Mouse (Mus musculus): ENCODE data around the gene Pax8. TPM values are rescaled to one million over a fixed set of nuclear protein-coding genes. Genes with fewer than 3 reads are reported as not detected.

Pax8 gene
- polyA plus RNA-seq, 1 experiment: not detected

DNA sequence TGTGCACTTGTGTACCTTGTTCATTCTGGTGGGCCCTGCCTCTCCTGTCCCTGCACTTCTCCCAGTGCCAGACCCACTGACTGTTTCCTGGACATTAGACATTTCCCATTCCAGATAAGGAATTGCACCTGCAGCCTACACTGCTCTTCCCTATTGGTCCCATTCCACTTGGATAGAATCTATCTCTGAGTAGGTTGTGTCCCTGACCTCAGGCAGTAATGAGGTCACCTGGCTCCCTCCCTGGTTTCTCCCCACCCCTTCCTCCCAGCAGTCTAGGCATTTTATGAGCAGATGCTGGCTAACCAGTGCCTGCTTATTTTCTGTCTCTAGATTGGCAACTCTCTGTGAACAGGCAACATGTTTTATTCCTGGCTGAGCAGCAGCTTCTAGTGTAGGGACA lies 91.0 kb downstream of the Pax8 start:
- Histone ChIP-seq H3K4me1 (ENCODE audit: control insufficient read depth, insufficient read depth, low read length) (no peaks in the 10 kb centered on the region), H3K4me3 (ENCODE audit: insufficient read depth, low read length) (no peak overlapping the region), H3K27ac (ENCODE audit: insufficient read depth, low read length) (no peak overlapping the region)
- no peak for TF ChIP-seq CTCF (IDR thresholded peaks at IDR 0.05; ENCODE audit: extremely low read depth, insufficient read depth, low read length)
- TF ChIP-seq POLR2A (IDR thresholded peaks at IDR 0.05; ENCODE audit: extremely low read depth, insufficient read depth, low read length): no peak

DNA sequence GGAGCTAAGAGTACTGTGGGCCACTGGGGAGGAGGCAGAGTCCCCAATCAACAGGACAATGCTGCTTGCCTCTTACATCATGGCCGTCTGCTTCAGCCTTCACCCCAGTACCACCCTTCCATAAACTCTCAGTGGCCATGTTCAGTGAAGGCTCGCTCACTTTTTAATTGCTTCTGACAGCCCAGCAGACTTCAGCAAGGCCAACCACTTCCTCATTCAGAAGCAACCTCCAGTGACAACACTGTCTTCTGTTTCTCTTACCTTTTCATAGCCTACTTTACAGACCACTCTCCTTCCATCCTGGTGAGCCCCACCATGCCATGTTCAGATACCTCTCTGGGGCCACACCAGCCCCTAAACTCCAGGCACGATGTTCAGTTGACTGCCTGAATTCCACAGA lies 91.8 kb downstream of the Pax8 start:
- H3K27ac ChIP-seq (ENCODE audit: insufficient read depth, low read length): no peak overlapping the region
- TF ChIP-seq POLR2A (IDR thresholded peaks at IDR 0.05; ENCODE audit: extremely low read depth, insufficient read depth, low read length) (no peak), CTCF (IDR thresholded peaks at IDR 0.05; ENCODE audit: extremely low read depth, insufficient read depth, low read length) (no peak)
- H3K4me3 ChIP-seq (ENCODE audit: insufficient read depth, low read length): no peak overlapping the region

DNA sequence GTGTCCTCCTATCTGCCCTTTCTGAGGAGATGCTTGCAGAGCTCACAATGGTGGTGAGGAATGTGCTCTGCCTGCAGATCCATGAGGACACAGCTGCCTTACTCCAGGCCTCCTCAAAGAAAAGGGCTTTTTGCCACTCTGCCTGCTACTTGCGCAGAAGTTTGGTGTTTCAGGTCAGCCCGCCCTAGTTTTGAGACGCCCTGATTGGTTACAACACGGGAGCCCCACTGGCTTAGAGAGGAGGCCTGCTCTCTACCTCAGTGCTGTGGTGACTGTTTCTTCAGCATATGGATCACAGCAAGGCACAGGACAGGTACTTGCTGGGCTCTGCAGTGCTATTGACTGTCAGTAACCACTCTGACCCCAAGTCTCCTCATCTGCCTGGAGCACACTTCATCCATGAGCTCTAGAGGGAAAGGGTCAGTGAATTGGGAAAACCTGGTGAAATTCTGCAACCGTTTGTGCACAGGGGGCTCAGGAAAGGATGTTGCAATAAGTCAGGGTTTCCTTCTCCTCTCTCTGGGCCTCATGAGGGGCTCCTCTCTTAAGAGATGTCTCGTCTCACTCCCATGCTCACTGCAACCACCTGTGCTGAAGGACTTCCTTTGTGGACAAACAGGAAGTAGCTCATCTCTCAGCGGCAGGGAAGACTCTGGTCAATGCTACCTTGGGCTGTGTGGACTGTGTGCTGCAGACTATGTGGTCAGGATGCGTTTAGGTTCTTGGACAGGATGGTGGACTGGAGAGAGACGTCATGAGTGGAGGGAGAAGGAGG lies 92.8 kb downstream of the Pax8 start:
- TF ChIP-seq POLR2A (IDR thresholded peaks at IDR 0.05; ENCODE audit: extremely low read depth, insufficient read depth, low read length) (no peak), CTCF (IDR thresholded peaks at IDR 0.05; ENCODE audit: extremely low read depth, insufficient read depth, low read length) (no peak)
- H3K4me3 ChIP-seq (ENCODE audit: insufficient read depth, low read length): no peak overlapping the region
- no peaks in the 10 kb centered on the region for H3K4me1 ChIP-seq (ENCODE audit: control insufficient read depth, insufficient read depth, low read length)
- no peak overlapping the region for H3K27ac ChIP-seq (ENCODE audit: insufficient read depth, low read length)

More for the DNA sequence above, 91.8 kb downstream of the Pax8 start:
- H3K4me1 ChIP-seq (ENCODE audit: control insufficient read depth, insufficient read depth, low read length): no peaks in the 10 kb centered on the region

DNA sequence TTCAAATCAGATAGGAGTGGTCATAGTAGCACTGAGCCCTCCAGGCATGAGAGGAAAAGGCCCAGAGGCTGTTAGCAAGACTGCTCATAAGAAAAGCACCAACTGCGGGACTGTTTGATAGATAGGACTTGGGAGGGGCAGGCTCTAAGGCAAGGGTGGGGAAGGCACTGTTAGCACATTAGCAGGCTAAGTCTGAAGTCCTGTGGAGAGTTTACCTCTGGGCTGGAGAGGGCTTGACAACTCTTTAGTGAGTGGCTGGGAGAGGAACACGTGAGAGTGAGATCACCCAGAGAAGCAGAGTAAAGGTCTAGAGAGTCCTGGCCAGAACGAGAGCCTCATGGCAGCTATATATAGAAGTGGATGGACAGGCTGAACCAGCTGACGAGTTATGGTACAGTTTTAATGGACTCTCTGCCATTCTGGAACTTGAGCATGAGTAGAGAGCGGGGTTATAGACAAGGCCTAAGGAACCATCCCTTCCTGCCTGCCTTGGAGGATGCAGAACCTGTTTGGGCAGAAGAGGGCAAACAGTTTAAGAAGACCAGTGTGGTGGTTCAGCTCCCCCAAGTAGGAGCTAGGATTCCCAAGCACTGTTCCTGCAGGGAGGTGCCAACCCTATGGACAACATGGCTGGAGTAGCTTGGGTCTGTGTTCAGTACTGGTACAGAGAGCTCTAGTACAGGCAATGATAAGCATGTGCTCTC lies 96.5 kb downstream of the Pax8 start:
- H3K4me1 ChIP-seq (ENCODE audit: control insufficient read depth, insufficient read depth, low read length): no peaks in the 10 kb centered on the region
- H3K27ac ChIP-seq (ENCODE audit: insufficient read depth, low read length): no peak overlapping the region
- TF ChIP-seq CTCF (IDR thresholded peaks at IDR 0.05; ENCODE audit: extremely low read depth, insufficient read depth, low read length) (no peak), POLR2A (IDR thresholded peaks at IDR 0.05; ENCODE audit: extremely low read depth, insufficient read depth, low read length) (no peak)
- no peak overlapping the region for H3K4me3 ChIP-seq (ENCODE audit: insufficient read depth, low read length)

Other genes with a start within 250 kb of the Pax8 start
- gene Il1f5, start 198.6 kb downstream of the Pax8 start, polyA plus RNA-seq (2012; rRNA removed): 0.40 and 0.85 TPM in 2 replicates
- gene Il1f10, start 184.4 kb downstream of the Pax8 start, polyA plus RNA-seq (2012; rRNA removed): not detected in 2 replicates
- not detected in 2 replicates for gene Il1rn, start 138.7 kb downstream of the Pax8 start, polyA plus RNA-seq (2012; rRNA removed)
- 0.70 and 0.73 TPM in 2 replicates for gene Psd4, start 108.0 kb downstream of the Pax8 start, polyA plus RNA-seq (2012; rRNA removed)

All from cortical plate, adult 2 months (tissue).